Mouse (Mus musculus) ES-E14 (cell line): ENCODE results near the gene Tor1b. TPM values are rescaled to one million over a fixed set of nuclear protein-coding genes. Genes with fewer than 3 reads are reported as not detected.
"Not testable (repeated sequence)": the region's sequence is repeated elsewhere in the genome, so short reads cannot be mapped to it uniquely, and the experiment has no call there.

ENCODE experiments used
- DNase-seq: peaks from one replicate; pipeline ENCODE4 v3.0.0-alpha.2; 2013; ENCODE audit warnings: low read depth, low spot score
- H3K27ac ChIP-seq: 2 replicates; pipeline ENCODE4 v1.5.1; 2012; ENCODE audit warnings: low read depth, mild to moderate bottlenecking, low read length, moderate library complexity, mixed read lengths; ENCODE audit not compliant: poor library complexity, insufficient read depth, severe bottlenecking
- H3K36me3 ChIP-seq: 2 replicates; pipeline ENCODE4 v1.6.1; 2012; ENCODE audit warnings: mild to moderate bottlenecking, low read length, moderate library complexity, mixed read lengths; ENCODE audit not compliant: control insufficient read depth, poor library complexity, insufficient read depth, severe bottlenecking
- H3K4me1 ChIP-seq, 2 experiments: fragments of 150-350 bp in 1 of 2; sonication (generic) in 1 of 2; 2 replicates each; pipeline ENCODE4 v1.6.1; 2012; ENCODE audit warnings: low read length in 2 of 2, mild to moderate bottlenecking in 1 of 2, mixed read lengths in 1 of 2; ENCODE audit not compliant: control insufficient read depth in 2 of 2, insufficient read depth in 2 of 2, poor library complexity in 1 of 2
- H3K4me3 ChIP-seq, 2 experiments: fragments of 150-350 bp in 1 of 2; sonication (generic) in 1 of 2; 2 replicates each; pipeline ENCODE4 v1.5.1; 2012; ENCODE audit warnings: low read length in 2 of 2, low read depth in 1 of 2, mild to moderate bottlenecking in 1 of 2, mixed read lengths in 1 of 2; ENCODE audit not compliant: insufficient read depth in 1 of 2, poor library complexity in 1 of 2, severe bottlenecking in 1 of 2
- H3K9ac ChIP-seq: 2 replicates; pipeline ENCODE4 v1.6.1; 2012; ENCODE audit warnings: low read depth, mild to moderate bottlenecking, low read length, mixed read lengths; ENCODE audit not compliant: poor library complexity, insufficient read depth, severe bottlenecking
- H3K9me3 ChIP-seq: fragments of 150-350 bp; sonication (generic); 2 replicates; pipeline ENCODE4 v1.6.1; 2012; ENCODE audit warnings: low read depth, mild to moderate bottlenecking, low read length; ENCODE audit not compliant: control insufficient read depth, insufficient read depth
- CHD2 ChIP-seq: IDR thresholded peaks from 2 replicates; pipeline ENCODE4 v1.6.1; 2014; ENCODE audit warnings: mild to moderate bottlenecking, low read depth, low read length, inconsistent platforms
- HCFC1 ChIP-seq: IDR thresholded peaks from 2 replicates; pipeline ENCODE4 v1.6.1; 2012; ENCODE audit warnings: low read length, inconsistent platforms, borderline replicate concordance; ENCODE audit not compliant: insufficient read depth
- MAFK ChIP-seq: IDR thresholded peaks from 2 replicates; pipeline ENCODE4 v1.6.1; 2014; ENCODE audit warnings: mild to moderate bottlenecking, low read depth, low read length, inconsistent platforms; ENCODE audit not compliant: insufficient read depth
- ZC3H11A ChIP-seq: IDR thresholded peaks from 2 replicates; pipeline ENCODE4 v1.6.1; 2012; ENCODE audit warnings: low read depth, mild to moderate bottlenecking, inconsistent platforms, low read length, borderline replicate concordance
- ZNF384 ChIP-seq: IDR thresholded peaks from 2 replicates; pipeline ENCODE4 v1.6.1; 2012; ENCODE audit warnings: low read depth, low read length, inconsistent platforms
- in situ Hi-C, 2 experiments: fragments of 600-800 bp; cut with MboI; formaldehyde crosslinking; loops; one replicate each; pipeline ENCODE4 v1.15.1; 2025; ENCODE audit warnings: low sequenced_read_pairs in 2 of 2, inconsistent platforms in 1 of 2; ENCODE audit not compliant: unreplicated experiment in 2 of 2
- total RNA-seq: library from RNA; depleted of rRNA; stranded (reverse); fragments of 300-350 nt; gene quantifications from 2 replicates; pipeline ENCODE4 v1.2.3, GENCODE M21; 2012

The Tor1b gene
- total RNA-seq, 1 experiment = 67.8 TPM

DNA sequence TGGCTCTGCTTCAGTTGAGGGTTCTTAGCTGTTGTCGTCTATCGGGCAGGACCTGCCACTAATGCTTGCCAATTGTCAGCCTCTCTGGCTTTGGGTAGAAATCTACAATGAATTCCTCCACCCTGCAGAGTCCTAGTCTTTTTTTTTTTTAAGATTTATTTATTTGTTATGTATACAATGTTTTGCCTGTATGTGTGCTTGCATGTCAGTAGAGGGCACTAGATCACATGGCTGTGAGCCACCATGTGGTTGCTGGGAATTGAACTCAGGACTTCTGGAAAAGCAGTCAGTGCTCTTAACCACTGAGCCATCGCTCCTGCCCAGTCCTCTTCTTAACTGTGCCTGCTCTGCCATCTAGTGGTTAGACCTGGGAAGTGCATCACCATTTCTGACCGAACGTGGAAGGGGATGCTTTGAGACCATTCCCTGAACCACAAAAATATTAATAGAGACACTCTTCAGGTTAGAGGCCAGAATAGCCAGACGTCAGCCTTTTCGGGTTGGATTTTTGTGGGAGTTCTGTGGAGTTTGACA lies 18.8 kb upstream of the Tor1b start:
- H3K9me3 ChIP-seq = no peaks in the 10 kb centered on the region
- peaks cover 0 to 12% of the 10 kb centered on the region in 2 experiments; a peak in 2 of 4 replicates for H3K4me1 ChIP-seq
- H3K4me3 ChIP-seq = no peak overlapping the region
- H3K27ac ChIP-seq = no peak overlapping the region
- in situ Hi-C loops = no loop called here
- no peak for DNase-seq
- no peaks in the 10 kb centered on the region for H3K36me3 ChIP-seq
- TF ChIP-seq CHD2 = no peak
- TF ChIP-seq ZNF384 = peak; percentile 64; the same call in 1 of the 2 replicates
- TF ChIP-seq MAFK = no peak
- TF ChIP-seq HCFC1 = no peak
- TF ChIP-seq ZC3H11A = peak; percentile 72; the same call in 1 of the 2 replicates
- H3K9ac ChIP-seq = no peak overlapping the region

- H3K4me3 ChIP-seq = no peak overlapping the region
- TF ChIP-seq CHD2 = no peak
- no peak for TF ChIP-seq HCFC1
- no peak for TF ChIP-seq MAFK
- TF ChIP-seq ZNF384 = no peak
- TF ChIP-seq ZC3H11A = no peak
- no peak for DNase-seq
- H3K9me3 ChIP-seq = no peaks in the 10 kb centered on the region
- peaks cover 0 to 10% of the 10 kb centered on the region in 2 experiments; a peak in 1 of 4 replicates for H3K4me1 ChIP-seq
- in situ Hi-C loops = no loop called here
- no peaks in the 10 kb centered on the region for H3K36me3 ChIP-seq
- H3K9ac ChIP-seq = no peak overlapping the region
- no peak overlapping the region for H3K27ac ChIP-seq
These were observed 16.0 kb upstream of the Tor1b start for GRCm38 (mm10) chr2:30936808-30937207.

DNA sequence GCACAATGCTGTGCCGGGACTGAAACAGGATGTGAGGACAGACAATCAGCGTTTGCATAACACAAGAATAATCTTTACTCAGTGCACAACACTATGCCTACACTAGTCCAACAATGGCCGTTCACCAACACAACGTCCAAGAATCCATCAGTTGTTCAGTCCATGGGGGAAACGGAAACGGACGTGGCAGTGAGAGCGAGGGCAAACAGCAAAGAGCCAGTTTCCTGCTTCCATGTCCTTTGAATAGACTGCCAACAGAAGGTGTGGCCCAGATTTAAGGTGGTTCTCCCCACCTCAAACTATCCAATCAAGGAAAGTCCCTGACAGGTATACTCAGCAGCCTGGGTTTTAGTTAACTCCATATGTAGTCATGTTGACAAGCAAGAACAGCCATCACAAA lies 15.0 kb upstream of the Tor1b start:
- Histone ChIP-seq H3K4me1 (peaks cover 0 to 8% of the 10 kb centered on the region in 2 experiments; a peak in 2 of 4 replicates), H3K36me3 (no peaks in the 10 kb centered on the region), H3K4me3 (peak overlapping the region; percentile 1 to 64; a peak in 1 of 4 replicates), H3K9me3 (no peaks in the 10 kb centered on the region), H3K9ac (no peak overlapping the region), H3K27ac (peak overlapping the region; percentile 97; the same call in 1 of the 2 replicates)
- TF ChIP-seq CHD2 (no peak), ZC3H11A (no peak), HCFC1 (no peak), ZNF384 (no peak), MAFK (no peak)
- no peak for DNase-seq
- in situ Hi-C loops = no loop called here

- TF ChIP-seq CHD2 (peak; percentile 80), HCFC1 (no peak)
- H3K9me3 ChIP-seq = no peaks in the 10 kb centered on the region
- H3K9ac ChIP-seq = peak overlapping the region; percentile 72
- peak; percentile 81 for DNase-seq
- in situ Hi-C loops = no loop called here
- H3K4me3 ChIP-seq = peak overlapping the region; percentile 64 to 72
- no peaks in the 10 kb centered on the region for H3K36me3 ChIP-seq
- H3K4me1 ChIP-seq = peaks cover 0 to 8% of the 10 kb centered on the region in 2 experiments; a peak in 2 of 4 replicates
- peak overlapping the region; percentile 97 for H3K27ac ChIP-seq
These were observed 14.2 kb upstream of the Tor1b start for GRCm38 (mm10) chr2:30938574-30938991.

DNA sequence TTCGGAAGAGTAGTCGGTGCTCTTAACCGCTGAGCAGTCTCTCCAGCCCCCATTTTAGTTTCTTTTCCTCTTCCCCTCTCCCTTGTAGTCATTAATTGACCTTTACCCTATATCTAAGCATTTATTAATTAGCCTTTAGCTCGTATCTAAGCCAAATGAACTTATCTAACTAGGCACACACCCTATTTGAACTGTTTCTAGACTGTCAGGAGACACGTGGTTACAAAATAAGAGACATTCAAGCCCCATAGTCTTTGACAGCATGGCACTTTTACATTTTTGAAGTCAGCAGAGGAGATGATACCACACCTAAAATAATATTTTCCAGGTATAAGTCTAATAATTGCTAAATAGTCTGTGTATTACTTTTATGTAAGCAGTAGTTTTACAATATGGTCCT lies 11.2 kb upstream of the Tor1b start:
- H3K4me1 ChIP-seq = peaks cover 0 to 5% of the 10 kb centered on the region in 2 experiments; a peak in 2 of 4 replicates
- H3K36me3 ChIP-seq = no peaks in the 10 kb centered on the region
- H3K9ac ChIP-seq = no peak overlapping the region
- H3K9me3 ChIP-seq = no peaks in the 10 kb centered on the region
- TF ChIP-seq ZC3H11A = no peak
- TF ChIP-seq ZNF384 = no peak
- TF ChIP-seq HCFC1 = no peak
- TF ChIP-seq MAFK = no peak
- TF ChIP-seq CHD2 = no peak
- no peak for DNase-seq
- in situ Hi-C loops = no loop called here
- no peak overlapping the region for H3K27ac ChIP-seq
- H3K4me3 ChIP-seq = no peak overlapping the region

DNA sequence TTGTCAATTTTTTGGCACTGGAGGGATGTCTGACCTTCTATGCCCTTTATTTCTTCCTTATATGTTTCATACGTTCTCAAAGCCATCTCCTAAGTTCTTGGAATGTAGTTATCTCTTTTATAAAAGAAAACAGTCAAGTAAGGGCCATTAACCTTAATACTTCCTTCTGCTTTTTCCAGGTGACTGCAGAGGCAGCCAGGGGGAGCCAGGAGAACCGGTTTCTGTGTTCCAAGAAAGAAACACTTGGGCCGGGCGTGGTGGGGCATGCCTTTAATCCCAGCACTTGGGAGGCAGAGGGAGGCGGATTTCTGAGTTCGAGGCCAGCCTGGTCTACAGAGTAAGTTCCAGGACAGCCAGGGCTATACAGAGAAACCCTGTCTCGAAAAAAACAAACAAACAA lies 10.6 kb upstream of the Tor1b start:
- H3K9me3 ChIP-seq, DNase-seq, H3K4me1 ChIP-seq, H3K36me3 ChIP-seq, H3K4me3 ChIP-seq, H3K27ac ChIP-seq, H3K9ac ChIP-seq, in situ Hi-C loops: not testable (repeated sequence)
